7 mouse cellular contexts compared by ENCODE assay signal in genomic region chr19:7381906-7382247, GRCm38 (mm10). TPM values are rescaled to one million over a fixed set of nuclear protein-coding genes. Genes with fewer than 3 reads are reported as not detected.
DNase-seq lines count a peak whose midpoint lies in the region; ATAC-seq and TF ChIP-seq lines count a peak whose summit lies in the region.

No protein-coding gene starts in this region.

- WGBS in neural tube, embryonic 11.5 days = under 1% methylated on average over 8 of the region's 8 CpGs
- 1% methylated on average over 8 of the region's 8 CpGs for WGBS in embryonic facial prominence, embryonic 15.5 days
- 2% methylated on average over 8 of the region's 8 CpGs for WGBS in limb, embryonic 13.5 days
- WGBS in stomach, postnatal 0 days = 4% methylated on average over 8 of the region's 8 CpGs

- H3K9ac ChIP-seq in neural tube, embryonic 11.5 days (ENCODE audit: low read length) = peak overlapping the region; percentile 88
- peak overlapping the region; percentile 88 for H3K9ac ChIP-seq in embryonic facial prominence, embryonic 15.5 days
- peak overlapping the region; percentile 86 for H3K9ac ChIP-seq in limb, embryonic 13.5 days
- H3K9ac ChIP-seq in stomach, postnatal 0 days (ENCODE audit: low read length) = peak overlapping the region; percentile 93

- peaks cover 18% of the 10 kb centered on the region for H3K4me1 ChIP-seq in neural tube, embryonic 11.5 days (ENCODE audit: control insufficient read depth, insufficient read depth, low read length)
- peaks cover 19% of the 10 kb centered on the region for H3K4me1 ChIP-seq in embryonic facial prominence, embryonic 15.5 days
- peaks cover 26% of the 10 kb centered on the region for H3K4me1 ChIP-seq in limb, embryonic 13.5 days
- no peaks in the 10 kb centered on the region for H3K4me1 ChIP-seq in stomach, postnatal 0 days (replicated peaks; ENCODE audit: control insufficient read depth, insufficient read depth)

- H3K27me3 ChIP-seq in neural tube, embryonic 11.5 days (ENCODE audit: control insufficient read depth, insufficient read depth, low read length) = no peaks in the 10 kb centered on the region
- no peaks in the 10 kb centered on the region for H3K27me3 ChIP-seq in embryonic facial prominence, embryonic 15.5 days
- no peaks in the 10 kb centered on the region for H3K27me3 ChIP-seq in limb, embryonic 13.5 days
- H3K27me3 ChIP-seq in stomach, postnatal 0 days (ENCODE audit: control insufficient read depth, insufficient read depth, low read length) = no peaks in the 10 kb centered on the region

- no peak for TF ChIP-seq EP300 in stomach, postnatal 0 days (optimal IDR thresholded peaks at IDR 0.05)

- no peaks in the 10 kb centered on the region; the same call in 1 of the 2 replicates for H3K9me3 ChIP-seq in neural tube, embryonic 11.5 days (ENCODE audit: control insufficient read depth, low read length)
- H3K9me3 ChIP-seq in embryonic facial prominence, embryonic 15.5 days (replicated peaks) = 0 out of 2 replicates have a peak, but pooled peaks cover 6% of the 10 kb centered on the region
- H3K9me3 ChIP-seq in limb, embryonic 13.5 days = peaks cover 7% of the 10 kb centered on the region; the same call in 1 of the 2 replicates
- H3K9me3 ChIP-seq in stomach, postnatal 0 days (ENCODE audit: control insufficient read depth, low read length) = no peaks in the 10 kb centered on the region

- TF ChIP-seq CTCF in stomach, postnatal 0 days (IDR thresholded peaks at IDR 0.05; ENCODE audit: low read depth) = no peak

- no peak for ATAC-seq in neural tube, embryonic 11.5 days (ENCODE audit: insufficient read depth, low FRiP score, low TSS enrichment)
- ATAC-seq in embryonic facial prominence, embryonic 15.5 days (ENCODE audit: insufficient number of reproducible peaks, low FRiP score, low TSS enrichment, low read depth) = no peak
- ATAC-seq in limb, embryonic 13.5 days (ENCODE audit: low FRiP score, low read depth) = no peak
- ATAC-seq in stomach, postnatal 0 days (ENCODE audit: low FRiP score, low TSS enrichment) = no peak

- peak overlapping the region; percentile 85 for H3K4me3 ChIP-seq in neural tube, embryonic 11.5 days (ENCODE audit: low read depth, low read length)
- peak overlapping the region; percentile 95 for H3K4me3 ChIP-seq in embryonic facial prominence, embryonic 15.5 days (replicated peaks)
- H3K4me3 ChIP-seq in limb, embryonic 13.5 days = peak overlapping the region; percentile 80
- H3K4me3 ChIP-seq in stomach, postnatal 0 days (ENCODE audit: low read depth, low read length) = peak overlapping the region; percentile 89

- H3K36me3 ChIP-seq in neural tube, embryonic 11.5 days (ENCODE audit: control insufficient read depth, insufficient read depth, low read length) = no peaks in the 10 kb centered on the region
- H3K36me3 ChIP-seq in embryonic facial prominence, embryonic 15.5 days = peaks cover 9% of the 10 kb centered on the region; the same call in 1 of the 2 replicates
- peaks cover 23% of the 10 kb centered on the region for H3K36me3 ChIP-seq in limb, embryonic 13.5 days
- no peaks in the 10 kb centered on the region; the same call in 1 of the 2 replicates for H3K36me3 ChIP-seq in stomach, postnatal 0 days (ENCODE audit: control insufficient read depth, insufficient read depth, low read length)

- peak overlapping the region; percentile 89 for H3K27ac ChIP-seq in neural tube, embryonic 11.5 days (ENCODE audit: low read depth, low read length)
- H3K27ac ChIP-seq in embryonic facial prominence, embryonic 15.5 days (replicated peaks) = peak overlapping the region; percentile 87
- peak overlapping the region; percentile 85 for H3K27ac ChIP-seq in limb, embryonic 13.5 days
- H3K27ac ChIP-seq in stomach, postnatal 0 days (replicated peaks) = peak overlapping the region; percentile 95

- DNase-seq in neural tube, embryonic 11.5 days (ENCODE audit: low spot score) = no peak
- DNase-seq in neural tube, embryonic 10.5 days (ENCODE audit: extremely low spot score, low spot score) = no peak
- no peak for DNase-seq in stomach, postnatal 0 days (ENCODE audit: low spot score)
- DNase-seq in gastrocnemius, postnatal 25 days = no peak
- DNase-seq in cerebellum, adult 9-10 months = no peak

- peak overlapping the region; percentile 84 for H3K4me2 ChIP-seq in neural tube, embryonic 11.5 days (ENCODE audit: low read depth)
- H3K4me2 ChIP-seq in embryonic facial prominence, embryonic 15.5 days (replicated peaks) = peak overlapping the region; percentile 78
- H3K4me2 ChIP-seq in limb, embryonic 13.5 days (replicated peaks) = peak overlapping the region; percentile 66
- H3K4me2 ChIP-seq in stomach, postnatal 0 days (replicated peaks; ENCODE audit: low read depth) = peak overlapping the region; percentile 85

RNA-seq across cellular contexts. Expression of gene Spindoc, which starts 0.9 kb away (rescaled TPM):
- polyA plus RNA-seq in neural tube, embryonic 11.5 days (2014; fragmentation: Nextera tagmentation; extraction: Ambion mirVana) = 25.6 and 35.1 TPM in 2 replicates
- polyA plus RNA-seq in embryonic facial prominence, embryonic 15.5 days (2015; fragmentation: Nextera tagmentation; extraction: Ambion mirVana) = 30.1 and 36.2 TPM in 2 replicates
- 35.3 and 43.2 TPM in 2 replicates for polyA plus RNA-seq in limb, embryonic 13.5 days (2015; fragmentation: Nextera tagmentation; extraction: Ambion mirVana)
- polyA plus RNA-seq in stomach, postnatal 0 days (2015; fragmentation: Nextera tagmentation; extraction: Ambion mirVana) = 13.5 and 14.2 TPM in 2 replicates
- 1 to 10 TPM; 6.6 to 9.1 TPM for total RNA-seq in gastrocnemius, postnatal 25 days (2021)

RNA-seq across cellular contexts. Expression of gene 2700081O15Rik, which starts 35.5 kb away (rescaled TPM):
- polyA plus RNA-seq in neural tube, embryonic 11.5 days (2014; fragmentation: Nextera tagmentation; extraction: Ambion mirVana) = 15.1 and 16.3 TPM in 2 replicates
- polyA plus RNA-seq in embryonic facial prominence, embryonic 15.5 days (2015; fragmentation: Nextera tagmentation; extraction: Ambion mirVana) = 8.3 and 9.5 TPM in 2 replicates
- 10.0 and 10.5 TPM in 2 replicates for polyA plus RNA-seq in limb, embryonic 13.5 days (2015; fragmentation: Nextera tagmentation; extraction: Ambion mirVana)
- polyA plus RNA-seq in stomach, postnatal 0 days (2015; fragmentation: Nextera tagmentation; extraction: Ambion mirVana) = 2.6 and 3.3 TPM in 2 replicates
- total RNA-seq in gastrocnemius, postnatal 25 days (2021) = 1 to 10 TPM; 6.8 to 7.9 TPM

RNA-seq across cellular contexts. Expression of gene Mark2, which starts 40.2 kb away (rescaled TPM):
- polyA plus RNA-seq in neural tube, embryonic 11.5 days (2014; fragmentation: Nextera tagmentation; extraction: Ambion mirVana) = 49.6 and 58.4 TPM in 2 replicates
- polyA plus RNA-seq in embryonic facial prominence, embryonic 15.5 days (2015; fragmentation: Nextera tagmentation; extraction: Ambion mirVana) = 54.9 and 60.2 TPM in 2 replicates
- 38.2 and 44.3 TPM in 2 replicates for polyA plus RNA-seq in limb, embryonic 13.5 days (2015; fragmentation: Nextera tagmentation; extraction: Ambion mirVana)
- polyA plus RNA-seq in stomach, postnatal 0 days (2015; fragmentation: Nextera tagmentation; extraction: Ambion mirVana) = 44.7 and 56.0 TPM in 2 replicates
- 10 to 100 TPM; 27.4 to 30.6 TPM for total RNA-seq in gastrocnemius, postnatal 25 days (2021)
